Mouse (Mus musculus) left cerebral cortex, postnatal 4 days (tissue): Measurements from ENCODE around the gene Cadm1. TPM values are rescaled to one million over a fixed set of nuclear protein-coding genes. Genes with fewer than 3 reads are reported as not detected.
A peak's percentile ranks its signal among the peaks of the same experiment; 100 is the strongest.

ENCODE experiments used
- DNase-seq: peaks from one replicate; pipeline ENCODE4 v3.0.0-alpha.2; 2022
- intact Hi-C: fragments of 180-260 bp; cut with DNase I; formaldehyde crosslinking; loops from one replicate; pipeline ENCODE4 v1.15.1; 2025
- total RNA-seq, 2 experiments: library from RNA; stranded (reverse); gene quantifications; 2 replicates each; pipeline ENCODE4 v1.2.3; 2021

The Cadm1 gene
- total RNA-seq = 100 to 1,000 TPM; 235 to 290 TPM

GRCm38 (mm10) chr9:47529602-47530450 lies at the start of gene Cadm1:
TSS of gene Cadm1 (plus strand) at chr9:47530173.
- intact Hi-C loops = loop anchor here (5.0 to 10.0 kb wide), 3 partner anchors 172 to 795 kb away; no protein-coding TSS in a partner anchor

GRCm38 (mm10) chr9:47484506-47484905 lies 45.5 kb upstream of the Cadm1 start:
- intact Hi-C loops = no loop called here
- no peak for DNase-seq

More at GRCm38 (mm10) chr9:47529602-47530450, at the start of gene Cadm1:
- DNase-seq = peak; percentile 98

- DNase-seq = no peak
- intact Hi-C loops = no loop called here
Observed at GRCm38 (mm10) chr9:47485186-47485585, 44.8 kb upstream of the Cadm1 start.

- intact Hi-C loops = no loop called here
Observed at GRCm38 (mm10) chr9:47499761-47500160, 30.2 kb upstream of the Cadm1 start.

GRCm38 (mm10) chr9:47505956-47506355 lies 24.0 kb upstream of the Cadm1 start:
- intact Hi-C loops = no loop called here
- DNase-seq = no peak

More at GRCm38 (mm10) chr9:47499761-47500160, 30.2 kb upstream of the Cadm1 start:
- peak; percentile 43 for DNase-seq

- DNase-seq = no peak
- intact Hi-C loops = no loop called here
Observed at GRCm38 (mm10) chr9:47506876-47507275, 23.1 kb upstream of the Cadm1 start.

GRCm38 (mm10) chr9:47508109-47508508 lies 21.9 kb upstream of the Cadm1 start:
- DNase-seq = no peak
- intact Hi-C loops = no loop called here

- DNase-seq = no peak
- intact Hi-C loops = no loop called here
Observed at GRCm38 (mm10) chr9:47512521-47512920, 17.5 kb upstream of the Cadm1 start.

- DNase-seq = no peak
- intact Hi-C loops = no loop called here
Observed at GRCm38 (mm10) chr9:47514318-47514717, 15.7 kb upstream of the Cadm1 start.

GRCm38 (mm10) chr9:47516238-47516637 lies 13.7 kb upstream of the Cadm1 start:
- intact Hi-C loops = no loop called here
- DNase-seq = peak; percentile 34

GRCm38 (mm10) chr9:47527290-47527689 lies 2.7 kb upstream of the Cadm1 start:
- intact Hi-C loops = no loop called here
- no peak for DNase-seq

- intact Hi-C loops = no loop called here
Observed at GRCm38 (mm10) chr9:47527741-47528140, 2.2 kb upstream of the Cadm1 start.

GRCm38 (mm10) chr9:47529182-47529581 lies 791 bp upstream of the Cadm1 start:
- intact Hi-C loops = no loop called here
- no peak for DNase-seq

More at GRCm38 (mm10) chr9:47527741-47528140, 2.2 kb upstream of the Cadm1 start:
- no peak for DNase-seq

- DNase-seq = no peak
- intact Hi-C loops = loop anchor here (5.0 to 10.0 kb wide), 3 partner anchors 172 to 796 kb away; no protein-coding TSS in a partner anchor
Observed at GRCm38 (mm10) chr9:47530544-47530921, 560 bp downstream of the Cadm1 start.

GRCm38 (mm10) chr9:47530922-47531850 lies 1.2 kb downstream of the Cadm1 start:
- intact Hi-C loops = loop anchor here (5.0 to 10.0 kb wide), 3 partner anchors 171 to 796 kb away; no protein-coding TSS in a partner anchor
- DNase-seq = peak; percentile 75

- no peak for DNase-seq
- intact Hi-C loops = loop anchor here (5.0 to 10.0 kb wide), 3 partner anchors 170 to 798 kb away; no protein-coding TSS in a partner anchor
Observed at GRCm38 (mm10) chr9:47532215-47532865, 2.4 kb downstream of the Cadm1 start.

- no peak for DNase-seq
- intact Hi-C loops = loop anchor here (5.0 to 10.0 kb wide), 3 partner anchors 169 to 799 kb away; no protein-coding TSS in a partner anchor
Observed at GRCm38 (mm10) chr9:47533461-47533860, 3.5 kb downstream of the Cadm1 start.

GRCm38 (mm10) chr9:47534573-47535475 lies 4.9 kb downstream of the Cadm1 start:
- intact Hi-C loops = loop anchor here (5.0 to 10.0 kb wide), 3 partner anchors 167 to 800 kb away; no protein-coding TSS in a partner anchor

GRCm38 (mm10) chr9:47545245-47545644 lies 15.3 kb downstream of the Cadm1 start:
- no peak for DNase-seq

More at GRCm38 (mm10) chr9:47534573-47535475, 4.9 kb downstream of the Cadm1 start:
- DNase-seq = no peak

More at GRCm38 (mm10) chr9:47545245-47545644, 15.3 kb downstream of the Cadm1 start:
- intact Hi-C loops = no loop called here
